Mouse (Mus musculus) embryo, embryonic 10 days (tissue): ENCODE measurements around the gene Jmjd6.

Source experiments
- DNase-seq: peaks from one replicate; pipeline ENCODE4 v3.0.0-alpha.2; 2015; ENCODE audit warnings: low spot score

Jmjd6 gene

GRCm38 (mm10) chr11:116843261-116844233 lies at the start of gene Jmjd6, which contains the start of gene Mettl23:
TSS of gene Jmjd6 (minus strand) at chr11:116843449.
TSS of gene Mettl23 (plus strand) at chr11:116843278.
- peak; percentile 99 for DNase-seq

- DNase-seq = no peak
Measured at GRCm38 (mm10) chr11:116887136-116887535, 43.9 kb upstream of the Jmjd6 start.

GRCm38 (mm10) chr11:116885275-116886151 lies 42.3 kb upstream of the Jmjd6 start:
- DNase-seq = peak; percentile 94

- no peak for DNase-seq
Measured at GRCm38 (mm10) chr11:116884061-116884460, 40.8 kb upstream of the Jmjd6 start.

GRCm38 (mm10) chr11:116882446-116882845 lies 39.2 kb upstream of the Jmjd6 start:
- DNase-seq = no peak

GRCm38 (mm10) chr11:116881440-116881839 lies 38.2 kb upstream of the Jmjd6 start:
- no peak for DNase-seq

- no peak for DNase-seq
Measured at GRCm38 (mm10) chr11:116880839-116881238, 37.6 kb upstream of the Jmjd6 start.

- DNase-seq = no peak
Measured at GRCm38 (mm10) chr11:116878454-116878853, 35.2 kb upstream of the Jmjd6 start.

- DNase-seq = no peak
Measured at GRCm38 (mm10) chr11:116873987-116874386, 30.7 kb upstream of the Jmjd6 start.

- DNase-seq = no peak
Measured at GRCm38 (mm10) chr11:116871538-116871937, 28.3 kb upstream of the Jmjd6 start.

GRCm38 (mm10) chr11:116869641-116870040 lies 26.4 kb upstream of the Jmjd6 start:
- no peak for DNase-seq

- no peak for DNase-seq
Measured at GRCm38 (mm10) chr11:116869223-116869622, 26.0 kb upstream of the Jmjd6 start.

GRCm38 (mm10) chr11:116868129-116868528 lies 24.9 kb upstream of the Jmjd6 start:
- no peak for DNase-seq

GRCm38 (mm10) chr11:116865945-116866585 lies 22.8 kb upstream of the Jmjd6 start:
- no peak for DNase-seq

- DNase-seq = no peak
Measured at GRCm38 (mm10) chr11:116864444-116864843, 21.2 kb upstream of the Jmjd6 start.

GRCm38 (mm10) chr11:116857183-116857850 lies 14.1 kb upstream of the Jmjd6 start:
- DNase-seq = peak; percentile 53

- DNase-seq = no peak
Measured at GRCm38 (mm10) chr11:116854279-116854678, 11.0 kb upstream of the Jmjd6 start.

GRCm38 (mm10) chr11:116853512-116853928 lies 10.3 kb upstream of the Jmjd6 start:
- peak; percentile 96 for DNase-seq

GRCm38 (mm10) chr11:116852891-116853511 lies 9.8 kb upstream of the Jmjd6 start, which contains the start of gene Srsf2:
TSS of gene Srsf2 (minus strand) at chr11:116853094.
- peak; percentile 94 for DNase-seq

- peak; percentile 77 for DNase-seq
Measured at GRCm38 (mm10) chr11:116852291-116852890, 9.1 kb upstream of the Jmjd6 start, which contains the start of gene Mfsd11. TSS of gene Mfsd11 (plus strand) at chr11:116852440.
